Mouse (Mus musculus): ENCODE results near the gene Tgfbr3. TPM values are rescaled to one million over a fixed set of nuclear protein-coding genes. Genes with fewer than 3 reads are reported as not detected.

Gene Tgfbr3
- polyA plus RNA-seq, 1 experiment from 2014 or later, result 5.7 TPM

GRCm38 (mm10) chr5:107268121-107269005 lies 21.1 kb downstream of the Tgfbr3 start:
- H3K9me3 ChIP-seq, result no peaks in the 10 kb centered on the region
- no peak for DNase-seq (ENCODE audit: extremely low spot score, low spot score)
- peaks cover 45% of the 10 kb centered on the region for H3K27me3 ChIP-seq (ENCODE audit: poor library complexity, severe bottlenecking)
- WGBS, result 45% methylated on average over 16 of the region's 16 CpGs
- H3K4me1 ChIP-seq, result peaks cover 44% of the 10 kb centered on the region
- peak overlapping the region; percentile 65 for H3K27ac ChIP-seq
- peak overlapping the region; percentile 14; the same call in 1 of the 2 replicates for H3K4me3 ChIP-seq
- no peaks in the 10 kb centered on the region for H3K36me3 ChIP-seq (replicated peaks)

- no peak overlapping the region for H3K27ac ChIP-seq
- WGBS, result 93% methylated on average over 3 of the region's 3 CpGs
- H3K9me3 ChIP-seq, result no peaks in the 10 kb centered on the region
- peaks cover 39% of the 10 kb centered on the region for H3K27me3 ChIP-seq (ENCODE audit: poor library complexity, severe bottlenecking)
- peaks cover 26% of the 10 kb centered on the region for H3K4me1 ChIP-seq
- no peak for DNase-seq (ENCODE audit: extremely low spot score, low spot score)
- H3K36me3 ChIP-seq (replicated peaks), result no peaks in the 10 kb centered on the region
- H3K4me3 ChIP-seq, result no peak overlapping the region
Measured at GRCm38 (mm10) chr5:107266566-107266965, 22.9 kb downstream of the Tgfbr3 start.

GRCm38 (mm10) chr5:107264426-107265360 lies 24.7 kb downstream of the Tgfbr3 start:
- Histone ChIP-seq H3K27me3 (ENCODE audit: poor library complexity, severe bottlenecking) (peaks cover 31% of the 10 kb centered on the region), H3K9me3 (no peaks in the 10 kb centered on the region), H3K27ac (no peak overlapping the region), H3K4me1 (peaks cover 16% of the 10 kb centered on the region), H3K4me3 (no peak overlapping the region), H3K36me3 (replicated peaks) (no peaks in the 10 kb centered on the region)
- 92% methylated on average over 16 of the region's 16 CpGs for WGBS
- DNase-seq (ENCODE audit: extremely low spot score, low spot score), result no peak

GRCm38 (mm10) chr5:107263836-107264235 lies 25.6 kb downstream of the Tgfbr3 start:
- no peak for DNase-seq (ENCODE audit: extremely low spot score, low spot score)
- no peaks in the 10 kb centered on the region for H3K9me3 ChIP-seq
- H3K4me3 ChIP-seq, result no peak overlapping the region
- WGBS, result 94% methylated on average over 3 of the region's 3 CpGs
- no peaks in the 10 kb centered on the region for H3K36me3 ChIP-seq (replicated peaks)
- no peak overlapping the region for H3K27ac ChIP-seq
- H3K27me3 ChIP-seq (ENCODE audit: poor library complexity, severe bottlenecking), result peaks cover 31% of the 10 kb centered on the region
- peaks cover 11% of the 10 kb centered on the region for H3K4me1 ChIP-seq

- no peaks in the 10 kb centered on the region for H3K36me3 ChIP-seq (replicated peaks)
- H3K4me3 ChIP-seq, result no peak overlapping the region
- peaks cover 19% of the 10 kb centered on the region for H3K27me3 ChIP-seq (ENCODE audit: poor library complexity, severe bottlenecking)
- no peak overlapping the region for H3K27ac ChIP-seq
- no peak for DNase-seq (ENCODE audit: extremely low spot score, low spot score)
- 88% methylated on average over 6 of the region's 6 CpGs for WGBS
- H3K4me1 ChIP-seq, result no peaks in the 10 kb centered on the region
- H3K9me3 ChIP-seq, result no peaks in the 10 kb centered on the region
Measured at GRCm38 (mm10) chr5:107261930-107262329, 27.5 kb downstream of the Tgfbr3 start.

GRCm38 (mm10) chr5:107260708-107261495 lies 28.5 kb downstream of the Tgfbr3 start:
- WGBS, result 76% methylated on average over 10 of the region's 10 CpGs
- Histone ChIP-seq H3K4me3 (no peak overlapping the region), H3K27ac (no peak overlapping the region), H3K27me3 (ENCODE audit: poor library complexity, severe bottlenecking) (peaks cover 10% of the 10 kb centered on the region; the same call in 1 of the 2 replicates), H3K36me3 (replicated peaks) (no peaks in the 10 kb centered on the region), H3K4me1 (no peaks in the 10 kb centered on the region), H3K9me3 (no peaks in the 10 kb centered on the region)
- DNase-seq (ENCODE audit: extremely low spot score, low spot score), result no peak

- Histone ChIP-seq H3K4me1 (no peaks in the 10 kb centered on the region), H3K9me3 (peaks cover 7% of the 10 kb centered on the region; the same call in 1 of the 2 replicates), H3K27me3 (ENCODE audit: poor library complexity, severe bottlenecking) (peaks cover 11% of the 10 kb centered on the region), H3K27ac (no peak overlapping the region), H3K4me3 (no peak overlapping the region), H3K36me3 (replicated peaks) (peaks cover 2% of the 10 kb centered on the region; the same call in 1 of the 2 replicates)
- 85% methylated on average over 4 of the region's 4 CpGs for WGBS
- no peak for DNase-seq (ENCODE audit: extremely low spot score, low spot score)
Measured at GRCm38 (mm10) chr5:107259487-107260040, 29.9 kb downstream of the Tgfbr3 start.

- H3K9me3 ChIP-seq, result peaks cover 15% of the 10 kb centered on the region
- H3K36me3 ChIP-seq (replicated peaks), result peaks cover 6% of the 10 kb centered on the region
- no peak overlapping the region for H3K27ac ChIP-seq
- H3K4me1 ChIP-seq, result peaks cover 30% of the 10 kb centered on the region
- H3K27me3 ChIP-seq (ENCODE audit: poor library complexity, severe bottlenecking), result peaks cover 52% of the 10 kb centered on the region
- 92% methylated on average over 3 of the region's 3 CpGs for WGBS
- DNase-seq (ENCODE audit: extremely low spot score, low spot score), result no peak
- H3K4me3 ChIP-seq, result no peak overlapping the region
Measured at GRCm38 (mm10) chr5:107253395-107253794, 36.0 kb downstream of the Tgfbr3 start.

- Histone ChIP-seq H3K4me3 (no peak overlapping the region), H3K27ac (no peak overlapping the region), H3K27me3 (ENCODE audit: poor library complexity, severe bottlenecking) (peaks cover 61% of the 10 kb centered on the region), H3K36me3 (replicated peaks) (peaks cover 6% of the 10 kb centered on the region), H3K9me3 (peaks cover 15% of the 10 kb centered on the region), H3K4me1 (peaks cover 39% of the 10 kb centered on the region)
- 55% methylated on average over 1 of the region's 1 CpGs for WGBS
- no peak for DNase-seq (ENCODE audit: extremely low spot score, low spot score)
Measured at GRCm38 (mm10) chr5:107252435-107252834, 37.0 kb downstream of the Tgfbr3 start.

- Histone ChIP-seq H3K27me3 (ENCODE audit: poor library complexity, severe bottlenecking) (peaks cover 65% of the 10 kb centered on the region), H3K4me3 (no peak overlapping the region), H3K4me1 (peaks cover 39% of the 10 kb centered on the region), H3K36me3 (replicated peaks) (peaks cover 6% of the 10 kb centered on the region), H3K27ac (no peak overlapping the region), H3K9me3 (peaks cover 15% of the 10 kb centered on the region)
- WGBS, result 13% methylated on average over 3 of the region's 3 CpGs
- peak; percentile 63 for DNase-seq (ENCODE audit: extremely low spot score, low spot score)
Measured at GRCm38 (mm10) chr5:107251751-107252305, 37.6 kb downstream of the Tgfbr3 start.

GRCm38 (mm10) chr5:107250548-107251272 lies 38.7 kb downstream of the Tgfbr3 start:
- peak overlapping the region; percentile 29 for H3K4me3 ChIP-seq
- no peak for DNase-seq (ENCODE audit: extremely low spot score, low spot score)
- peaks cover 76% of the 10 kb centered on the region for H3K27me3 ChIP-seq (ENCODE audit: poor library complexity, severe bottlenecking)
- peaks cover 15% of the 10 kb centered on the region for H3K9me3 ChIP-seq
- H3K27ac ChIP-seq, result no peak overlapping the region
- 15% methylated on average over 19 of the region's 19 CpGs for WGBS
- H3K4me1 ChIP-seq, result peaks cover 39% of the 10 kb centered on the region
- H3K36me3 ChIP-seq (replicated peaks), result peaks cover 6% of the 10 kb centered on the region
